Mouse (Mus musculus): Measurements from ENCODE around the gene Ywhab.

- no peak for TF ChIP-seq POLR2A (IDR thresholded peaks at IDR 0.05; ENCODE audit: borderline replicate concordance, extremely low read depth, low read depth, low read length)
- no peak for TF ChIP-seq CTCF (IDR thresholded peaks at IDR 0.05; ENCODE audit: insufficient read depth, low read length)
These were observed 59.0 kb downstream of the Ywhab start for GRCm38 (mm10) chr2:164053767-164054166.
